Mouse (Mus musculus): ENCODE measurements around the gene Tnrc18.

Gene Tnrc18

DNA sequence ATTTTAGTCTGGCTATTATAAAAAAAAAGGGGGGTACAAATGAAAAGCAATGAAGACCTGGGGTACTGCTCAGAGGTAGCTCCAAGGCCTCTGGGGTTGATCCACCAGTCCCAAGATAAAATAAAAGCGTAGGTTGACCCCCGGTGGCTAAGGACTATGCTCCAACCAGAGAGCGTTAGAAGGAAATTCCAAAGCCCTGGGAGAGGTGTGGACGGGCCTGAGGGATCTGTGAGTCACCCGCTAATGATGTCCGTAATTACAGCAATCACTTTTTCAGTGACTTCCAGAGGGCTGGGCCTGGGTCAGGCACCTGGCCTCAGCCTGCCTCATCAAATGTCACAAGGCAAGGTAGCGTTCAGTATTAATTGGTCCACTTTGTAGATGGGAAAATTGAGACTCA, 9.8 kb downstream of the Tnrc18 start:
- DNase-seq: no peak

DNA sequence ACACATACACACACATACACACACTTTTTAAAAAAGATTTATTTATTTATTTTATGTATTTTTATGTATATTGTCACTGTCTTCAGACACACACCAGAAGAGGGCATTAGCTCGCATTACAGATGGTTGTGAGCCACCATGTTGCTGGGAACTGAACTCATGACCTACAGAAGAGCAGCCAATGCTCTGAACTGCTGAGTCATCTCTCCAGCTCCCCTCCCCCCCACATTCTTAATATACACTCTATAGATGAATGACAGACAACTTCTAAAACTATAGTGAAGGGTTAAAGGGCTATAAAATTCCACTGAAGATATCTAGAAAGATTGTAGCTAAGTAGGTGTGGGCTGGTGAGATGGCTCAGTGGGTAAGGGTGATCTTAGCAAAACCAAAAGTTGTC, 13.7 kb downstream of the Tnrc18 start:
- DNase-seq: no peak

DNA sequence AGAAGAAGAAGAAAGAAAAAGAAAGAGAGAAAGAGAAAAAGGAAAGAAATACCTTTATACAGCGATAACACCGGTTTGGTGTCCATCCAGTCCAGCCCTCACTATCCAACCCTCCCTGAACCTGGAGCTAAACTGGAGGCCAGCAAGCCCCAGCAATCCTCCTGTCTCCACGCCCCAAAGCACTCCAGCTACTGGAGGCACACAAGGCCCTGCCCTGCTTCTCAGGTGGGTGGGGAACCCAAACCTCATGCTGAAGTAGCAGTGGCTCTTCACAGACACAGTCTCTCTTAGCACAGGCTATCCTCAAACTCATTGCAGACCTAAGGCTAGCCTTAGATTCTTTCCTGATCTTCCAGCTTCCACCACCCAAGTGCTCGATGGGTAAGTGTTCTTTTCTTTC, 14.6 kb downstream of the Tnrc18 start:
- DNase-seq: no peak

DNA sequence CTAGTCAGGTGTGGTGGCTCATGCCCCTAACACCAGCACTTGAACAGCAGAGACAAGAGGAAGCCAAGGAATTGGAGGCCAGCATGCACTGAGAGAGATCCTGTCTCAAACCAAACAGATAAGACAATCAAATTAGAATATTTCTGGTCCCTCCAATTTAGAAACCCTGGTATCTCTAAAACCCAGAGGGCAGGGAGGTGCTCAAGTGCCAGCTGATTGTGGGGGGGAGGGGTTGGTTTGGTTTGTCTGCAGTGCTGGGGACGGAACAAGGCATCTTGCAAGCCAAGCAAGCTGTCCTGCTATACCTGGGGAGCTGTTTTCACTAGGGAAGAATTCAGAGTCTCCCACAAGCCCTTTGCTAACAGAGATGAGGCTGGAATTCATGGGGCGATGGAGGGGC, 15.5 kb downstream of the Tnrc18 start:
- DNase-seq: no peak

GRCm38 (mm10) chr5:142800656-142801055, 16.8 kb downstream of the Tnrc18 start:
- no peak for DNase-seq

GRCm38 (mm10) chr5:142800198-142800597, 17.3 kb downstream of the Tnrc18 start:
- no peak for DNase-seq

DNA sequence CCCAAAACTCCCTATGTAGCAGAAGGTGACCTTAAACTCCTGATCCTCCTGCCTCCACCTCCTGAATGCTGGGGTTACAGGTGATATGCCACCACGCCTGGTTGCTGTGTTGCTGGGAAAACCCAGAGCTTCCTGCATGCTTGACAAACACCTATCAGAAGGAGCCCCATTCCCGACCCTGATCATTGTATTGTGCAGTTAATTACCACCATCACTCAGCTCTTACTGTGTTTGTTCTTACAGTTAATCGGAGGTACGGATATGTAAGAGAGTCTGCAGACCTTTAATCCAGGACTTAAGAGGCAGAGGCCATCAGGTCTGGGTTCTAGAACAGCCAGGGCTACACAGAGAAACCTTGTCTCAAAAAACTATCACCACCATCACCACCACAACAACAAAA, 18.2 kb downstream of the Tnrc18 start:
- no peak for DNase-seq

DNA sequence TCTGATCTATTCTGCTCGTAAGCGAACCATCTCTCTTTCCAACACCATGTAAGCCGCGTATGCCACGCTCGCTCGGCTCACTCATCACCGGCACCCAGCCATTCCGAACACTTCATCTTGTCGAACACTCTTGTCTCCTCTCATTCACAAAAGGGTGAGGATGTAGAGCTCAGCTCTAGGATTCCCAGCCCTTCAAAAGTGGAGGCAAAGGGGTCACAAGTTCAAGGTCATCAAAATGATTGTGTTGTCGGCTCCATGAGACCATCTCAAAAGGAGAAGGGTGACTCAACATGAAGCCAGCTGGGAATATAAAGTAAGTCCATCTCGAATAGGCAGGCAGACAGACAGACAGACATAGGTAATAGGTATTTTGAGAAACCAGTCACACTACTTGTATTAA, 19.3 kb downstream of the Tnrc18 start:
- no peak for DNase-seq

DNA sequence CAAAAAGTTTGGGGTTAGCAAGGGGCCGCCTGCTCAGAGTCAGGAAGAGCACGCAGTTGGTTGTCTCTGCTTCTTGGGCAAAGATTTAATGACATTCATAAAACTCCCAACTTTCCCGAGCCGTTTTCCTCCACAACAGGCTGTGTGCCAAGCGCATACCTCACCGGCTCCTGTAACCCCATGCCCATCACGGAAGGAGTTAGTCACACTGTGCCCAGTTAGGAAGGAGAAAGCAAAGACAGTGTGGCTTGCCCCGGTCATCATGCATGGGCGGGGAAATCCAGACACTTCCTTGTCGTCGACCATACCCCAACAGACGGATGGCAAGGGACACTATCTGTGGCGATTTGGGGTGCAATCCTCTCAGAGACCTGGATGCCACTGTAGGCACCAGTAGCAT, 19.8 kb downstream of the Tnrc18 start:
- no peak for DNase-seq

DNA sequence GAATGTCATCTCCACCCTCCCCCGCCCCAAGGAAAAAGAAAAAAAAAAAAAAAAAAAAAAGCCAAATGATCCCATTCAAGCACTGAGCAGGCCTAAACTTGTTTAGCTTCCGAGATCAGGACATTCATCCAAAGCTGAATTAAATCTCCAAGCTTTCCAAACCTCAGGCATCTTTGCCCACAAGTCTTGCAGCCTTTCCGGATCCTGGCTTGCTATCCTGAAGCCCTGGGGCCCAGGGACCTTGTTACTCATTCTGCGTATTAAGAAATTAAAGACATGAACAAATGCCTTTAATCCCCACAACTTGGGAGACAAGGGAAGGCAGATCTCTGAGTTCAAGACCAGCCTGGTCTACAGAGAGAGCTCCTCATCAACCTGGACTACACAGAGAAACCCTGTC, 20.5 kb downstream of the Tnrc18 start:
- no peak for DNase-seq

- DNase-seq: no peak
These were observed 22.9 kb downstream of the Tnrc18 start for GRCm38 (mm10) chr5:142794582-142794981.

GRCm38 (mm10) chr5:142794161-142794560, 23.3 kb downstream of the Tnrc18 start:
- DNase-seq: no peak

DNA sequence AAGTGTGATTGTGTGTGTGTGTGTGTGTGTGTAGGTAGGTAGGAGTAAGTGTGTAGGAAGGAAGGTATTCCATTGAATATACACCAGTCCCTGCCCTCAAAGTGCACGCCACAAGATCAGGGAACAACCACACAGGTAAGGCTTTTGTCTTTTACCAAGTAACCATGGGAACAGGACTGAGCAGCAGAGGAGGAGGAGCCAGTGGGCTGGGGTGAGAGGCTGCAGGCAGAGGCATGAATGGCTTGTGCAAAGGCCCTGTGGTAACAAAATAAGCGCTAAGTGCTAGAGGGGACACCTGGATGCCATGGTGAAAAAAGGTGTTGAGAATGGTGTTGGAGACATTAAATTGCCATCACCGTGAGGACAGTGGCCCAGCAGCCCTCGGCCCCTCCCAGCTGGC, 24.9 kb downstream of the Tnrc18 start:
- DNase-seq: no peak

DNA sequence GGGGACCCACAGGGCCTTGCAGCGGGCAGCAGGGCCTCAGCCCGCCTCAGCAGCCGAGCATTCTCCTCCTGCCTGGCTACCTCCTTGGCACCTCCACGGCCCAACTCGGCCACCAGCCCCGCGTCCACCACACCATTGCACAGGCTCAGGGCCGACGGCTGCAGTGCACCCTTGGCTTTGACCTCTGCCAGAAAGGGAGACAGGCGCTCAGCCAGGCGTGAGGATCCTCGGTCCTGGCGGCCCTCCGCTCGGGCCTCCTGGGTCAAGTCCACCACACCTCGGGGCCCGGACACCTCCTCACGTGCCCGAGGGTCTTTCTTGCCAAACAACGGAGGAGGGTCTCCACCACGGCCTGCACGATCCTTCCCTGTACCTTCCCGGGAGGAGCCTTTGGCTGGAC, 29.2 kb downstream of the Tnrc18 start:
- DNase-seq: no peak

DNA sequence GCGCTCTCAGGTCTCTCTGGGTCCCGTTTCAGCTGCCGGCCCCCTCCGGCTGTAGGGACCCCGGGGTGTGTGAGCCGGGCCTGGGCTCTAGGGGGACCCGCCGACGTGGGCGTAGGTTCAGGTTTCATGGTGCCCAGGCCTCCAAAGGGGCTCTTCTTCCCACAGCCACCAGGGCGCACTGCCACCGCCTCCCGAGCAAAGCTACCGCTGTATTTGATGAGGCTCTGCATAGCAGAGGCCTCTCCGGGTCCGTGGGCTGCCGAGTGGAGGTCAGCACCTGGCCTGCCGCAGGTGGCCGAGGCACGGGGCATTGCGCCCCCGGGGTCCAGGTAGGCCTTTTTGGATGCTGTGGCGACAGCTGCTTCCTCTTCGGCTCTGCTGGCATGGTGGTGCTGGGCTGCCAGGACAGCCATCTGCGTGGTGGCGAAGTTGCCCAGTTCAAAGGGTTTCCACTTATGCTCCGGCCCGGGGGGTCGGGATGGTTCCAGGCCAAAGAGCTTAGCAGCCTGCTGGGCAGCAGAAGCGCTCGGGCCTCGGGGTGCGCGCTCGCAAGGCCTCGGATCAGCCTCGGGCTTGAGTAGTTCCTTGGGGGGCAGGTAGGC, 30.1 kb downstream of the Tnrc18 start:
- DNase-seq: peak; percentile 85

DNA sequence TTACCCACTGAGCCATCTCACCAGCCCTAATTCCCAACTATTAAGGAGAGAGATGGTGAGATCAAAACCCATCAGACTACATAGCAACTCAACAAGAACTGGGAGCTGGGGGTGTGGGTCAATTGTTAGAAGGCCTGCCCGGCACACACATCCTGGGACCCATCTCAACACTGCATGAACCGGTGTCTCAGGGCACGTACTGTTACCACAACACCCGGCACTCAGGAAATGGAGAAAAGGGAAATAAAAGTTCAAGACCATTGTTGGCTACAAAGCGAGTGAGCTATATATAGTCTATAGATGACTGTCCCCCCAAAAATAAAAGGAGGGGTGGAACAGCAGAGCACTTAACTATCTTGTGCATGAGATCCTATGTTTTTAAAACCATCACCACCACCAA, 30.8 kb downstream of the Tnrc18 start:
- DNase-seq: no peak

- DNase-seq: no peak
These were observed 31.2 kb downstream of the Tnrc18 start for GRCm38 (mm10) chr5:142786215-142786614.

DNA sequence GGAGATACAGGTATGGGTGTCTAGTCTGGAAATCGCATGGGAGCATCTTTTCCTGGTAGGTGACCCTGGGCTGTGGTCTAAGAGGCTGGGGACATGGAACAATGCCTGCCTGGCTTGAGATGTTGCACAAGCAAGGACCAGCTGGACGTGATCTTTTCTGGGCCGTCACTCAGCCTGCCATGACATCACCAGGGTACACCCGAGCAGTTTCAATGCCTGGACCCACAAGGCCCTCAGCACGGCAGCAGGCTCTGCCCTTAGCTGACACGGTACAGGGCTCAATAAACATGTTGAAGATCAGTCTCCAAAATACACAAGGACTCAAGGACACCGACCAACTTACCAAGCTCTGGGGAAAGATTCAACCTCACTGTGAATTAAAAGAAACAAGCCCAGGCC, 34.3 kb downstream of the Tnrc18 start:
- DNase-seq: no peak

DNA sequence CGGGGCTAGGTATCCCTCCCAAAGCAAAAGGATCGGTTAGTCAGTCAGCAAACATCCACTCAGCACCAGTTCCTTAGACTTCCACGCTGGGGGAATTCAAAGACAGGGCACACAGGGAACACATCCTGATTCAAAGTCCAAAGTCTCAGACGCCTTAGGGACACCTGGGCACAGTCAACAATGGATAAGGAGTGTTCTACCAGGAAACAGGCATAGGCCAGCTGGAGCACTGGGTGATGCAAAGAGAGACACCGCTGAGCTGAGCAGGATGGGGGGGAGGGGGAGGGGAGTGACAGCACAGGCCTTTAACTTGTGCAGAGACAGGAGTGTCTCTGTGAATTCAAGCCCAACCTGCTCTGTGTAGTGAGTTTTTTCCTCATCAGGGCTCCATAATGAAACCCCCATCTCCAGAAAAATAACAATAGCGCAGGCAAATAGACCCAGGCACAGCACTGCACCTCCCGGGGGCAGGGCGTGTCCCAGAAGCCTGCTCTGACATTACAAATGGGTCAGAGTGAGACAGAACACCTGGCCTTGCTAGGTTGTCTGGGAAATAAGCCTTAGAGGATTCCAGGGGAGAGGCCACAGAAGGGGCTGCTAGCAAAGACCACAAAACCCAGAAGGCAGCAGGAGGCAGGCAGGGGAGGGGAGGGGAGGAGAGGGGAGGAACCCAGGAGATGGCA, 34.9 kb downstream of the Tnrc18 start:
- no peak for DNase-seq

GRCm38 (mm10) chr5:142780579-142780978, 36.9 kb downstream of the Tnrc18 start:
- DNase-seq: no peak

GRCm38 (mm10) chr5:142778871-142779270, 38.6 kb downstream of the Tnrc18 start:
- DNase-seq: no peak

GRCm38 (mm10) chr5:142778135-142778534, 39.3 kb downstream of the Tnrc18 start:
- DNase-seq: no peak

DNA sequence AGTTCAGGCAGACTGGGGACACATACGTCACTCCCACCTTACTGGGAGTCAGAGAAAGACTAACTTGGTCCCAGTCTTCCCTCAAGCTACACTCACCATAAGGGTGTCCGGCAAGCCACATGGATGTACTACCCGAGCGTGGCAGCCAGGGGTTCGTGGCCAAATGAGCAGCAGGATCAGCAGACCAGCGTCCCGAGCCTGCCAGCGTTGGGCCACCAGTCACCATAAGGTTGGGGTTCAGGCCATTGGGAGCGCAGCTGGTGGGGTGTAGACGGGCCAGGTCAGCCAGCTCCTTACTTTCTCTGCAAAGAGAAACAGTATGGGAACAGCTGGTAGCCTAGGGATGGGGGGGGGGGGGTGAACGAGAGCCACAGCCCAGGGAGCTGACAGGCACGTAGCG, 41.4 kb downstream of the Tnrc18 start:
- DNase-seq: no peak

- DNase-seq: no peak
These were observed 42.7 kb downstream of the Tnrc18 start for GRCm38 (mm10) chr5:142774771-142775170.

DNA sequence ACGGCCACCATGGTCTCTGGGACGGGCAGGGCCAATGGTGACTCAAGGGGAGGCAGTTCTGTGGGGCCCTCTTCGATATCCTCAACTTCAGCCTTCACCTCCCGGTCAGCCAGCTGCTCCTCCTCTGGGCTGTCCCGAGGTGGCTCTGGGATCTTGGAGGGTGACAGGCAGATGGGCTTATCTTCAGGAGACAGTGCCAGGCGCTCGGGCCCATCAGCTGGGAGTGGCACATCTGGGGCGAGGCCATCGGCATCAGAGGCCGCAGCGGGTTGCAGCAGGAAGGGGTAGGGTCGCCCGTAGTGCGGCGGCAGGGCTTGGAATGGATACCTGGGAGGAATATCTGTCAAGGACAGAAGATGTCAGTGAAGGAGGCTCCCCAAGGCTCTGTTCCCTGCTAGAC, 45.5 kb downstream of the Tnrc18 start:
- DNase-seq: no peak
